9 mouse cellular contexts compared by ENCODE assay signal in genomic region chr7:98489131-98489530, GRCm38 (mm10). TPM values are rescaled to one million over a fixed set of nuclear protein-coding genes. Genes with fewer than 3 reads are reported as not detected.
DNase-seq lines count a peak whose midpoint lies in the region; ATAC-seq and TF ChIP-seq lines count a peak whose summit lies in the region.
"Had no signal": no experiment of that assay in that cellular context is flagged by ENCODE, and none has a peak within 500 bp of the region (broad histone marks: within the 10 kb centered on the region; RNA-seq: fewer than 3 reads in every experiment).

Gene Lrrc32, plus strand, starts transcription at chr7:98489283.

- peak within 1 kb of the TSS; percentile 65 for H3K27ac ChIP-seq in liver, adult 2 months (replicated peaks; ENCODE audit: insufficient read depth, low read depth, low read length)
- H3K27ac ChIP-seq in bone marrow macrophage, adult 2 months (ENCODE audit: insufficient read depth, low read depth, low read length), result no peak within 1 kb of the TSS
- H3K27ac ChIP-seq in heart, embryonic 16.5 days (ENCODE audit: low read length), result no peak within 1 kb of the TSS
- H3K27ac ChIP-seq in limb, embryonic 15.5 days, result no peak within 1 kb of the TSS
- peak within 1 kb of the TSS; percentile 13; the same call in 1 of the 2 replicates for H3K27ac ChIP-seq in stomach, postnatal 0 days (replicated peaks)

- TF ChIP-seq EP300 in stomach, postnatal 0 days (optimal IDR thresholded peaks at IDR 0.05), result no peak

- ATAC-seq in heart, embryonic 16.5 days (replicated peaks; ENCODE audit: extremely low read depth, insufficient read depth, low FRiP score), result no peak
- no peak for ATAC-seq in limb, embryonic 15.5 days (ENCODE audit: insufficient number of reproducible peaks, low FRiP score, low TSS enrichment, low read depth)
- ATAC-seq in stomach, postnatal 0 days (ENCODE audit: low FRiP score, low TSS enrichment), result peak; percentile 6; the same call in 1 of the 2 replicates
- ATAC-seq in megakaryocyte progenitor cell, adult 5-6 weeks (replicated peaks; ENCODE audit: poor library complexity), result no peak
- ATAC-seq: Patski had no signal

- H3K4me3 ChIP-seq in liver, adult 2 months (ENCODE audit: insufficient read depth, low read depth, low read length), result peak within 1 kb of the TSS; percentile 64
- H3K4me3 ChIP-seq in bone marrow macrophage, adult 2 months (ENCODE audit: insufficient read depth, low read length), result peak within 1 kb of the TSS; percentile 46
- H3K4me3 ChIP-seq in heart, embryonic 16.5 days (ENCODE audit: low read length), result peak within 1 kb of the TSS; percentile 64
- H3K4me3 ChIP-seq in limb, embryonic 15.5 days, result peak within 1 kb of the TSS; percentile 54
- H3K4me3 ChIP-seq in stomach, postnatal 0 days (ENCODE audit: low read depth, low read length), result peak within 1 kb of the TSS; percentile 58

- DNase-seq in liver, adult 2 months (ENCODE audit: extremely low read depth, low read depth, low spot score), result no peak
- DNase-seq in liver, result no peak
- no peak for DNase-seq in stomach, postnatal 0 days (ENCODE audit: low spot score)
- DNase-seq in gastrocnemius, adult 18-20 months (ENCODE audit: low spot score), result no peak

- H3K27me3 ChIP-seq in liver, adult 2 months (ENCODE audit: control insufficient read depth, insufficient read depth, low read length), result peaks cover 3% of the 10 kb centered on the region; the same call in 1 of the 2 replicates
- no peaks in the 10 kb centered on the region for H3K27me3 ChIP-seq in heart, embryonic 16.5 days (ENCODE audit: control insufficient read depth, insufficient read depth, low read length)
- 0 out of 2 replicates have a peak, but pooled peaks cover 17% of the 10 kb centered on the region for H3K27me3 ChIP-seq in limb, embryonic 15.5 days
- H3K27me3 ChIP-seq in stomach, postnatal 0 days (ENCODE audit: control insufficient read depth, insufficient read depth, low read length), result peaks cover 3% of the 10 kb centered on the region; the same call in 1 of the 2 replicates
- H3K27me3 ChIP-seq: Patski had no signal

- H3K9ac ChIP-seq in liver, adult 2 months (ENCODE audit: low read depth, low read length), result peak within 1 kb of the TSS; percentile 83
- H3K9ac ChIP-seq in heart, embryonic 16.5 days (ENCODE audit: low read length), result peak within 1 kb of the TSS; percentile 57
- H3K9ac ChIP-seq in limb, embryonic 15.5 days, result peak within 1 kb of the TSS; percentile 41
- H3K9ac ChIP-seq in stomach, postnatal 0 days (ENCODE audit: low read length), result peak within 1 kb of the TSS; percentile 63

- H3K4me2 ChIP-seq in heart, embryonic 16.5 days (ENCODE audit: low read depth, low read length), result peak within 1 kb of the TSS; percentile 77
- peak within 1 kb of the TSS; percentile 93 for H3K4me2 ChIP-seq in limb, embryonic 15.5 days
- peak within 1 kb of the TSS; percentile 71 for H3K4me2 ChIP-seq in stomach, postnatal 0 days (replicated peaks; ENCODE audit: low read depth)

- peaks cover 5% of the 10 kb centered on the region; the same call in 1 of the 2 replicates for H3K79me2 ChIP-seq in liver, adult 2 months (ENCODE audit: control insufficient read depth, insufficient read depth, low read length)

- no peak for TF ChIP-seq POLR2A in liver, adult 2 months (IDR thresholded peaks at IDR 0.05; ENCODE audit: extremely low read depth, insufficient read depth, low read length)
- TF ChIP-seq POLR2A in bone marrow macrophage, adult 2 months (IDR thresholded peaks at IDR 0.05; ENCODE audit: borderline replicate concordance, low read depth, low read length), result no peak

- no peaks in the 10 kb centered on the region for H3K4me1 ChIP-seq in liver, adult 2 months (ENCODE audit: control insufficient read depth, insufficient read depth, low read length)
- no peaks in the 10 kb centered on the region for H3K4me1 ChIP-seq in bone marrow macrophage, adult 2 months (ENCODE audit: control insufficient read depth, insufficient read depth, low read length)
- H3K4me1 ChIP-seq in heart, embryonic 16.5 days (ENCODE audit: control insufficient read depth, insufficient read depth, low read length), result peaks cover 19% of the 10 kb centered on the region
- peaks cover 44% of the 10 kb centered on the region for H3K4me1 ChIP-seq in limb, embryonic 15.5 days
- H3K4me1 ChIP-seq in stomach, postnatal 0 days (replicated peaks; ENCODE audit: control insufficient read depth, insufficient read depth), result peaks cover 3% of the 10 kb centered on the region; the same call in 1 of the 2 replicates

- H3K9me3 ChIP-seq in heart, embryonic 16.5 days (replicated peaks; ENCODE audit: control insufficient read depth, low read length), result no peaks in the 10 kb centered on the region
- H3K9me3 ChIP-seq in limb, embryonic 15.5 days, result no peaks in the 10 kb centered on the region
- H3K9me3 ChIP-seq in stomach, postnatal 0 days (ENCODE audit: control insufficient read depth, low read length), result no peaks in the 10 kb centered on the region

- no peak for TF ChIP-seq CTCF in liver, adult 2 months (IDR thresholded peaks at IDR 0.05; ENCODE audit: low read depth, low read length)
- TF ChIP-seq CTCF in bone marrow macrophage, adult 2 months (IDR thresholded peaks at IDR 0.05; ENCODE audit: low read depth, low read length), result no peak
- no peak for TF ChIP-seq CTCF in stomach, postnatal 0 days (IDR thresholded peaks at IDR 0.05; ENCODE audit: low read depth)

- no peaks in the 10 kb centered on the region for H3K36me3 ChIP-seq in liver, adult 2 months (ENCODE audit: control insufficient read depth, insufficient read depth, low read length)
- H3K36me3 ChIP-seq in heart, embryonic 16.5 days (ENCODE audit: control insufficient read depth, insufficient read depth), result no peaks in the 10 kb centered on the region
- H3K36me3 ChIP-seq in limb, embryonic 15.5 days, result no peaks in the 10 kb centered on the region
- no peaks in the 10 kb centered on the region for H3K36me3 ChIP-seq in stomach, postnatal 0 days (ENCODE audit: control insufficient read depth, insufficient read depth, low read length)

- 74% methylated on average over 6 of the region's 6 CpGs for WGBS in liver, adult 2 months
- 45% methylated on average over 6 of the region's 6 CpGs for WGBS in heart, embryonic 16.5 days
- WGBS in limb, embryonic 15.5 days, result 40% methylated on average over 6 of the region's 6 CpGs
- WGBS in stomach, postnatal 0 days, result 50% methylated on average over 6 of the region's 6 CpGs

RNA-seq across cellular contexts. Expression of gene Lrrc32, which starts in this region (rescaled TPM):
- 1.5 and 4.9 TPM in 2 replicates for total RNA-seq in liver, adult 2 months (2014; rRNA removed)
- polyA plus RNA-seq in liver, adult 2 months (2012; rRNA removed), result 5.2 and 7.5 TPM in 2 replicates
- polyA plus RNA-seq in bone marrow macrophage, adult 2 months (2012; ENCODE audit: insufficient read depth, insufficient read length, missing spikeins), result 0.83 and 1.0 TPM in 2 replicates
- 7.7 and 8.3 TPM in 2 replicates for polyA plus RNA-seq in heart, embryonic 16.5 days (2015; fragmentation: Nextera tagmentation; extraction: Ambion mirVana)
- polyA plus RNA-seq in limb, embryonic 15.5 days (2015; fragmentation: Nextera tagmentation; extraction: Ambion mirVana), result 8.4 and 8.8 TPM in 2 replicates
- polyA plus RNA-seq in stomach, postnatal 0 days (2015; fragmentation: Nextera tagmentation; extraction: Ambion mirVana), result 3.6 and 6.0 TPM in 2 replicates
- 0.05 TPM in 1 of 2 replicates, not detected in the other for total RNA-seq in megakaryocyte progenitor cell, adult 5-6 weeks (2015)
- 0.04 TPM in 1 of 2 replicates, not detected in the other for total RNA-seq in megakaryocyte progenitor cell, adult 5-6 weeks (2017)
- total RNA-seq in gastrocnemius, adult 18-20 months (2021), result 1 to 10 TPM; 2.6 to 8.1 TPM

Comparison
In these comparisons a context has a peak if more than half of its experiments do, and no peak if none do; other contexts are left out.
1. H3K27ac ChIP-seq: peak in liver, adult 2 months (single experiment) and stomach, postnatal 0 days (single experiment); none in bone marrow macrophage, adult 2 months (single experiment), heart, embryonic 16.5 days (single experiment) and limb, embryonic 15.5 days (single experiment).
2. Peak in every context shown above with its lines, with median percentiles within 50 percentile points of each other: H3K4me3 ChIP-seq, H3K9ac ChIP-seq and H3K4me2 ChIP-seq.